Mouse (Mus musculus): ENCODE data around the gene Rassf1.

Gene Rassf1

DNA sequence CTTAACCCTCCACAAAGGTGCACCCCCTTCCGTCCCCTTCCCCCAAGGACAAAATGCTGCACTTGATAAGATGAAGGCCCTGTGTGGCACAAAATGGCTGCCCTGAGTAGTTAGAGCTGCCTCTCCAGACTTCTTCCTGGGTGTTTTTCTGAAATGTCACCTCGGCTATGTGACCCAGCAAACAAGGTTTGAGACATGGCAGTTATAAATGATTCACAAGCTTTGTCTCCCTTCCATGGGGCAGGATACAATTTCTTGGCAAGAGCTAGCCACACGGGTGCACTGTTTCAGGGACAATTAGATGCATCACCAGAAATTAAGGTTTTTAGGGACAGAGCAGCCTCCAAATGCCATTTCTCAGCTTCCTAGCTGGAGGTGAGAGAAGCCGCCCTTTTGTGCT, 10.9 kb upstream of the Rassf1 start:
- DNase-seq (ENCODE audit: extremely low read depth, low read depth, low spot score), result no peak

DNA sequence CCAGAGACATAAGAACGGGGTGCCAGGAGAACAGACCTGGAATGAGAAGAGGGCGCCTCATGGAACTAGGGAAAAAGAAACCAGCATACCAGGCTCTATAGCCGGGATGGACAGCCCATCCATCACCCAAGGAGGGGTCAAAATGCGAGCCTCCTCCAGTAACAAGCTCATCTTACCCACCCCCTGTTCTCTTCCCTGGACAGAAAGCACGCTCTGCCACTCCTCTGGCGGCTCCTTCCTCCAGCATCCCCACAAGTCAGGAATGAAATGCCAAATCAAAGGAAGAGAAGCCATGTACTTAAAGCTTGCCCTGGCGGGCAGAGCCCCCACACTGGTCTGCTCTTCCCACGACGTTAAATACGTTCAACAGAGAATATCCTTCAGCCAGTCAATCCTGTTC, 10.3 kb upstream of the Rassf1 start:
- DNase-seq (ENCODE audit: extremely low read depth, low read depth, low spot score), result no peak

DNA sequence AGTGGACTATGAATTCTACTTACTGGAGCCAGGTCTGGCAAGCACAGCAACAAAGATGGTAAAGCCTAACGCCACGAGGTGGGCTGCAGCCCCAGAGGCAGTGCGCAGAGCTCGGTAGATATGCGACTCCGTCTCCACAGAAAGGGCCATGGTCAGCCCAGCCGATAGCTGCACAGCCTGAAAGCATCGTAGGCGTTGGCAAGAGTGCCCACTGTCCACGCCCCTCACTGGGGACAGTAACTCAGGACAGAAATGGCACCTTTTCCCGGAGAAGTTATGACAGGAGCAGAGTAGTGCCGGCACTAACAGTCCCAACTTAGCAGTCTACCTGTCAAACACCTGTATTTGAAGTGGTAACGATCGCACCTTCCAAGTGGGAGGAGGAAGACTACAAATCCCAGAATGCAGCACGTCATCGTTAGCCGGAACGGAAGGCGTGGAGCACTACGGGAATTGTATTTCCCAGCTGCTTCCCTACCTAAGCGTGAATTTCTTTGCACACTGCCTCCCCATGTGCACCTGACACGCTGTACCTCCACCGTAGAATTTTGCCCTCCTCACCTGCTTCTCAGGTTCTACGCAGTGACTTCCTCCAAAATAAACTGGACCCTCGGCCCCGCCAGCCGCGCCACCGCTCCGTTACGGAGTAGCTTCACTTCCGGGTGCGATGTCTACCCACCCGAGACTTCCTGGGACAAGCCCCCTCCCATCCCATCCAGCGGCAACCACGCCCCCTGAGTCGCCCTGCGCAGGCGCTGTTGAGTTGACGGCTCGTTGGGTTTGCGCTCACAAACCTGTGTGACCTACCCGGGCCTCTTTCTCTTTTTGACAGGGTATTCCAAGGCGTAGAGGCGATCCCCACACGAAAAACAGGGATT, 9.6 kb upstream of the Rassf1 start, which contains the start of the genes Cyb561d2 and Nprl2:
Gene Cyb561d2, minus strand, starts transcription at position 720 of the 878 bp plus-strand sequence.
Gene Nprl2, plus strand, starts transcription at position 753 of the 878 bp plus-strand sequence.
- peak; percentile 59 for DNase-seq (ENCODE audit: extremely low read depth, low read depth, low spot score)

GRCm38 (mm10) chr9:107542352-107542686, 9.0 kb upstream of the Rassf1 start:
- no peak for DNase-seq (ENCODE audit: extremely low read depth, low read depth, low spot score)

DNA sequence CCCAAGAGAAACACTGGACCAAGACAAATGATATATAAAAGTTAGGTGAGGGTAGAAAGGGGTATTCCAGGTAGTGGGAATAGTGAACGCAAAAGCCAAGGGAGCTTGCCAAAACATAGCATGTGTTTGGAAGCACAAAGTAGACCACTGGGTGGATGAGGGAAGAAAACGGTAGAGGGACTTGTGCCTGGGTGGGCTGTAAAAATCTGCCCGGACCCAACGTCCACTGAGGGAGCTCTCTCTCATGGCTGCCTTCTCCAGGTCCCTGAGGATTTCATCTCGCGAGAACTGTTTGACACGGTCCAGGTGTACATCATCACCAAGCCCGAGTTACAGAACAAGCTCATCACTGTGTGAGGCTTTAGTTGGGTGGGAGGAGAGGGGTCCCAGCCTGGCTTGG, 8.6 kb upstream of the Rassf1 start:
- DNase-seq (ENCODE audit: extremely low read depth, low read depth, low spot score), result no peak

DNA sequence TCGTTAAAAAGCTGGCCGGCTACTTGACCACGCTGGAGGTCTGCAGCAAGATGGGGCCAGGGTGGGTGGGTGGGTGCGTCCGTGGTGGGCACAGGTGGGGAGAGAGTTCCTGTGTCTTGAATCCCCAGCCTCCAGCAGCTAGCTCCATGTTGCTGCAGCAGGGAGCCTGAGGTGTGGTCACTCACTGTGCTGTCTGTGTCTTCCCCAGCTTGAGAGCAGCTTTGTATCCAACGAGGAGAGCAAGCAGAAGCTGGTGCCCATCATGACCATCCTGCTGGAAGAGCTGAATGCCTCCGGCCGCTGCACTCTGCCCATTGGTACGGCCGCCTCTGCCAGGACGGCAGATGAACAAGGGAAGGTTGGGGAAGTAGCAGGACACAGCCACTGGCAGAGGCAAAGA, 8.1 kb upstream of the Rassf1 start:
- no peak for DNase-seq (ENCODE audit: extremely low read depth, low read depth, low spot score)

DNA sequence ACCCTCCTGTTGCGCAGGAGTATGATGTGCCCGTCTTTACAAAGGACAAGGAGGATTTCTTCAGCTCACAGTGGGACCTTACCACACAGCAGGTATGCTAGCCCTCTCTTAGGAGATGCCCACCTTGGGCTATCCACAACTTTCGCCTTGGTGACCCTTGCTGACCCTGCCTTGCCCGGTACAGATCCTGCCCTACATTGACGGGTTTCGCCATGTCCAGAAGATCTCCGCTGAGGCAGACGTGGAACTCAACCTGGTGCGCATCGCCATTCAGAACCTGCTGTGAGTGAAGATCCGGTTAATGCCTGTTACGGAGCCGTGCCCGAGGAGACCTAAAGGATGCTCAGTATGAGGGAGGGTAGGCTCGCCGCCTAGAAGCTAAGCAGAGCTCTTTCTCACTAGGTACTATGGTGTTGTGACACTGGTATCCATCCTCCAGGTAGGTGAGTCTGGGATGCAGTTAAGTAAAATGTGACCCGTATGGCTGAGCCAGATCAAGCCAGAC, 7.1 kb upstream of the Rassf1 start:
- no peak for DNase-seq (ENCODE audit: extremely low read depth, low read depth, low spot score)

DNA sequence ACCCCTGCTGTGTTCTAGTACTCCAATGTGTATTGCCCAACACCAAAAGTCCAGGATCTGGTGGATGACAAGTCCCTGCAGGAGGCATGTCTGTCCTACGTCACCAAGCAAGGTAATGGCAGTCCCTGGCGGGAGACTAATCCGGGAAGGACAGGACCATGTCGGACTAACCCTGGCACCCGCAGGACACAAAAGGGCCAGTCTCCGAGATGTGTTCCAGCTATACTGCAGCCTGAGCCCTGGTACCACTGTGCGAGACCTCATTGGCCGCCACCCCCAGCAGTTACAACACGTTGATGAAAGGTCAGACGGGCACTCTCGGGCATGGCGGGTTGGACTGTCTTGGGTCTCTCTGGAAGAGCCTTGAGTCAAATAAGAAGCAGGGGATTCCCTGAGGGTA, 6.6 kb upstream of the Rassf1 start:
- DNase-seq (ENCODE audit: extremely low read depth, low read depth, low spot score), result no peak

- DNase-seq (ENCODE audit: extremely low read depth, low read depth, low spot score), result no peak
Measured at GRCm38 (mm10) chr9:107545199-107545598, 6.2 kb upstream of the Rassf1 start.

GRCm38 (mm10) chr9:107545602-107546001, 5.8 kb upstream of the Rassf1 start:
- DNase-seq (ENCODE audit: extremely low read depth, low read depth, low spot score), result no peak

GRCm38 (mm10) chr9:107547026-107547425, 4.3 kb upstream of the Rassf1 start, which contains the start of gene Zmynd10:
Gene Zmynd10, plus strand, starts transcription at chr9:107547298.
- DNase-seq (ENCODE audit: extremely low read depth, low read depth, low spot score), result no peak

GRCm38 (mm10) chr9:107547957-107548356, 3.4 kb upstream of the Rassf1 start:
- DNase-seq (ENCODE audit: extremely low read depth, low read depth, low spot score), result no peak

- no peak for DNase-seq (ENCODE audit: extremely low read depth, low read depth, low spot score)
Measured at GRCm38 (mm10) chr9:107548820-107549219, 2.5 kb upstream of the Rassf1 start.

DNA sequence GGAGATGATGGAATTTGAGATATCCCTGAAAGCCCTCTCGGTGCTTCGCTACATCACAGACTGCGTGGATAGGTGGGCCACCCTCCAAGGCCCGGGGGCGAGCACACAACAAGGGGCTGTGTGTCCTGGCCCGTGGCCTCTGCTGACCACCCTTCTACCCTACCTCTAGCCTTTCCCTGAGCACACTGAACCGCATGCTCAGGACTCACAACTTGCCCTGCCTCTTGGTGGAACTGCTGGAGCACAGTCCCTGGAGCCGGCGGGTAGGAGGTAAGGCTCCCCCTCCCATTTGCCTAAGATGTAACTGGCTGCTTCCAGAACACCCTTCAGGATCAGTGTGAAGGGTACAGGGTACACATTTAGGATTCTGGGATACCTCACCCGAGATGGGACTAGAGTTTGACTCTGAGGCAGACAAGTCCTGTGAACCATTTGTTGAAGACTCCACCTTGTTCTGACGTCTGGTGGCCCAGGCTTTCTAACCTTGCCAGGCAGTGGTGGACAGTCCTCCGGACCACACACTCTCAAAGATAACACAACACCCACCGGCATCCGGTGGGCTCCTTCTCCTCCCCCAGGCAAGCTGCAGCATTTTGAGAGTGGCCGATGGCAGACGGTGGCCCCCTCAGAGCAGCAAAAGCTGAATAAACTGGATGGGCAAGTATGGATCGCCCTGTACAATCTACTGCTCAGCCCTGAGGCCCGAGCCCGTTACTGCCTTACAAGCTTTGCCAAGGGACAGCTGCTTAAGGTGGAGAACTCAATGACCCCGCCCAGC, 1.9 kb upstream of the Rassf1 start:
- DNase-seq (ENCODE audit: extremely low read depth, low read depth, low spot score), result no peak

DNA sequence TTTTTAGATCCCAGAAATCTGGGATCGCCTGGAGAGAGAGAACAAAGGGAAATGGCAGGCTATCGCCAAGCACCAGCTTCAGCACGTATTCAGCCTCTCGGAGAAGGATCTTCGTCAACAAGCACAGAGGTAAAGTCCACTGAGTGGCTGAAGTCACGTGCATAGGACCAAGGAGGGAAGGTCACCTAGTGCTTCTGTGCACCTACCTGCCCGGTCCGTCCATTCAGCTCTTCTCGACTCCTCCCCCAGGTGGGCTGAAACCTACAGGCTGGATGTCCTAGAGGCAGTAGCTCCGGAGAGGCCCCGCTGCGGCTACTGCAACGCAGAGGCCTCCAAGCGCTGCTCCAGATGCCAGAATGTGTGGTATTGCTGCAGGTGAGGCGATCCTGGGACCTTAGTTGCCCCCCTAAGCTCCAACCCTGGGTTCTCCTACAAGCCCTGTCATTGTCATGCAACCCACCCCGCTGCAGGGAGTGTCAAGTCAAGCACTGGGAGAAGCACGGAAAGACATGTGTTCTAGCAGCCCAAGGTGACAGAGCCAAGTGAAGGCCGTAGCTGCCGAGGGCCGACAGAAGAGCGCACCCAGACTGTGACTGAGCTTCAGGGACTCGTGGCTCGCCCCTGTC, 751 bp upstream of the Rassf1 start:
- DNase-seq (ENCODE audit: extremely low read depth, low read depth, low spot score), result no peak

DNA sequence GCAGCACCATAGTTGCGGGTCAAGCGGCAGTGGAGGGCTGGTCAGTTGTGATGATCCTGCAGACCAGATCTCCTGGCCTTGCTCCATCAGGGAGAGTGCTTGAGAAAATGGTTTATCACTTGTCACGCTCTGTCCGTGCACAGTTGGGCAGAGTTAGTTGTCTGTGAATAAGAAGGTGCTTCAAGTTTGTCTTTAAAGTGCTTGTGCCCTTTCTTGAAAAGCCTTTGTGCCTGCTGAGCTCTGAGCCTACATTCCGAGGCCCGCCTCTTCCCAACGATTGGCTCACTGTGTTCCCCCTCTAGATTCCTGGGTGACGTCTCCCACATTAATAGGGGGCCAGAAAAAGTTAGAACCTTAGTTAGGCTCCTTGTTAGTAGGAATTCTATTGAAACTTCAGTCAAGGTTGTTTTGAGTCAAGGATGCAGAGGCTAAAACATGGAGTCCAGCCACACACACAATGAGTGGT, 568 bp downstream of the Rassf1 start:
- DNase-seq (ENCODE audit: extremely low read depth, low read depth, low spot score), result no peak

DNA sequence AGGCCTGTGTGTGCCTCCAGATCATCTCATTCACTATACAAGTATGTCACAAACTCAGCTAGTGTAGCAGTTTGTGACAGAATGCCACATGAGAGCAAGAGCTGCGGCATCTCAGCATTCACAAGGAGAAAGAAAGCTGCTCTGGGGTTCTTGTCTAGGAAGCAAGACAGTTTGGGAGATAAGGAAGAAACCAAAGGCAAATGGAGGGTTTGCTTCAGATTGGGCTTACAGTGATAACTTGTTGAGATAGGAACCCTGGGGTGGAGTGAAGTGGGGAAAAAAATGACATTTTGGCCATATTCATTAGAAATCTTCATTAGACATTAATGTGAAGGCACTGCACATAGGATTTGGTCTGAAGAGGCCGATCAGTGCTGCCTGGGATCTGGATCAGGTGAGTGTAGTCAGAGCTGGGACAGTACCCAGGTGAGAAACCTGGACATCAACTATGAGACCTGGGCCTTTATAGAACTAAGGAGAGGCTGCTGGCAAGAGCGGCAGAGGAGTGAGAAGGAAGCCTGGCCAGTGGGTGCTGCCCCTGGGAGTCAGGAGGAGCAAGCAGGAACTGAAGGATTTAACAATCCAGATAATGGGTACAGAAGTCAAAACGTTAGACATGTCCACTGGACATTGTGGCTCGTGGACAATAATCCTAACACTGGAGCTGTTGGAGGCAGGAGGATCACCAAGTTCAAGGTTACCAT, 1.5 kb downstream of the Rassf1 start:
- DNase-seq (ENCODE audit: extremely low read depth, low read depth, low spot score), result no peak

DNA sequence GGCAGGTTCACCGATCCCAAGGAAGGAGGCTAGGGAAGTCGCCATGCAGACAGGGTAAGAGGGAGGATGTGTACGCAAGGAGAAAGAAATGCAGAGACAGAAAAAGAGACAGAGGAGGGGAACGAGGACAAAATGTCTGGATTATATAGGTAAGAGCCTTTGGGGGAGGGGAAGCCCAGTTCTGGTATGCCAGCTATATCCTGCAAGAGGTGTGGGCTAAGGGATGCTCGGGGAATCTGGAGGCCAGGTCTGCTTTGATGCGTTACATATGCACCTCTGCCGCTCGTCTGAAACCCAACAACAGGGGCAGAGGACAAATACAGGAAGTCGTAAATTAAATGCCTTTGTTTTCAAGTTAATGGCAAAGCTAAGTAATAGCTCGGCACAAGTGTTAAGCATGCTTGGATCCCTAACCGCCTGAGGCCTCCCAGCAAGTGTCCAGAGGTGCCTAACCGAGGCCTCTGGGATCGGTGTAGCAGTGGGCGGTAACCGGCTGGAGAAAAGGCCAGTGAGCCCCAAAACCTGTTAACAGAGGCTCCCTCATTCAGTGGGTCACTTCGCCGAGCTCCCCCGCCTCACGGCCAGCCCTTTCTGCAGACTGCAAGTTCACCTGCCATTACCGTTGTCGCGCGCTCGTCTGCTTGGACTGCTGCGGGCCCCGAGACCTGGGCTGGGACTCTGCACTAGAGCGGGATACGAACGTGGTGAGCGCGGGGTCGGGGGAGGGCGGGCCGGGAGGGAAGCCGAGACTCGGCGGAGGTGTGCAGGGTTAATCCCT, 2.4 kb downstream of the Rassf1 start:
- no peak for DNase-seq (ENCODE audit: extremely low read depth, low read depth, low spot score)

GRCm38 (mm10) chr9:107554319-107554825, 3.0 kb downstream of the Rassf1 start:
- DNase-seq (ENCODE audit: extremely low read depth, low read depth, low spot score), result peak; percentile 71

- DNase-seq (ENCODE audit: extremely low read depth, low read depth, low spot score), result no peak
Measured at GRCm38 (mm10) chr9:107555031-107555457, 3.7 kb downstream of the Rassf1 start.
